Mouse (Mus musculus): Measurements from ENCODE around the gene E130114P18Rik. TPM values are rescaled to one million over a fixed set of nuclear protein-coding genes. Genes with fewer than 3 reads are reported as not detected.
A peak's percentile ranks its signal among the peaks of the same experiment; 100 is the strongest.

Gene E130114P18Rik
- polyA plus RNA-seq, 1 experiment from 2014 or later: 0.60 TPM

DNA sequence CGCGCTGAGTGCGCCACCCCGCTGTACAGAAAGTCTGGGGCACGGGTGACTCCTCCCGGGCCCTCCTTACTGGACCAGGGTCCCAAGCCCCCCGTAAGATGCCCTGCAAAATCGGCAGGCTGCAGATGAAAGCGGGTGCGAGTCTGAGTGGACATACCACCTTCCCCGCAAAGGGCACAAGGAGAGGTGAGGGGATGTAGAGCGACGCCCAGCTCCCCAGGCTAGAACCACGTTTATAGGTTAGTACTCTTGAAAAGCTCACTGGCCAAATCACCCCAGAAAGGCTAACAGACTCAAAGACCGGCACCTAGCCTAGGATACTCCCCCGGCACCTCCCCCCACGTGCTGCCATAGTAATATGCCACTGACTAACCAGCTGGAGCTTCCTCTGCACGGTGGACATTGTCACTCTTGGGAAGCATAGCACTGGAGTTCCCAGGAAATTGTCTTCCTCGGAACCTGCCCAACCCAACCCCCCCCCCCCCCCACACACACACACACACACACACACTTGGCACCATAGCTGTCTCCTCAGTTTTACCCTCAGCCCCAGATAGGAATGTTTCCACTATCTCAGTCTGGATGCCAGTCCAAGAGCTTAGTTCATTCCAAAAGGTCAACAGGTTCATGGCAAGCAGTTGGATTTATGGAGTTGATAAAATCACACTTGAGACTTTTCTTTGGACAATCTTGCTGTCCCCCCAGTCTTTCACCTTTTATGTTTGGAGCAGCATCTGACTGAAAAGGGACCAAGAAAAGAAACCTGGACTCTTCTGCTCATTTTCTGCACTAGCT, 31.6 kb downstream of the E130114P18Rik start:
- Histone ChIP-seq H3K36me3 (ENCODE audit: control insufficient read depth, insufficient read depth, low read length) (no peaks in the 10 kb centered on the region), H3K4me3 (ENCODE audit: low read depth, low read length) (peak overlapping the region; percentile 39), H3K4me1 (replicated peaks; ENCODE audit: control insufficient read depth, insufficient read depth, low read length) (0 out of 2 replicates have a peak, but pooled peaks cover 3% of the 10 kb centered on the region), H3K27me3 (replicated peaks; ENCODE audit: control insufficient read depth, insufficient read depth, low read length) (peaks cover 5% of the 10 kb centered on the region), H3K9me3 (ENCODE audit: control insufficient read depth, low read length) (no peaks in the 10 kb centered on the region), H3K9ac (ENCODE audit: low read depth, low read length) (no peak overlapping the region), H3K4me2 (peak overlapping the region; percentile 64), H3K27ac (ENCODE audit: low read depth, low read length) (no peak overlapping the region)
- no peak for DNase-seq (ENCODE audit: low spot score)
- ATAC-seq (replicated peaks; ENCODE audit: low FRiP score): peak; percentile 16; the same call in 1 of the 2 replicates
- WGBS: 6% methylated on average over 19 of the region's 19 CpGs

DNA sequence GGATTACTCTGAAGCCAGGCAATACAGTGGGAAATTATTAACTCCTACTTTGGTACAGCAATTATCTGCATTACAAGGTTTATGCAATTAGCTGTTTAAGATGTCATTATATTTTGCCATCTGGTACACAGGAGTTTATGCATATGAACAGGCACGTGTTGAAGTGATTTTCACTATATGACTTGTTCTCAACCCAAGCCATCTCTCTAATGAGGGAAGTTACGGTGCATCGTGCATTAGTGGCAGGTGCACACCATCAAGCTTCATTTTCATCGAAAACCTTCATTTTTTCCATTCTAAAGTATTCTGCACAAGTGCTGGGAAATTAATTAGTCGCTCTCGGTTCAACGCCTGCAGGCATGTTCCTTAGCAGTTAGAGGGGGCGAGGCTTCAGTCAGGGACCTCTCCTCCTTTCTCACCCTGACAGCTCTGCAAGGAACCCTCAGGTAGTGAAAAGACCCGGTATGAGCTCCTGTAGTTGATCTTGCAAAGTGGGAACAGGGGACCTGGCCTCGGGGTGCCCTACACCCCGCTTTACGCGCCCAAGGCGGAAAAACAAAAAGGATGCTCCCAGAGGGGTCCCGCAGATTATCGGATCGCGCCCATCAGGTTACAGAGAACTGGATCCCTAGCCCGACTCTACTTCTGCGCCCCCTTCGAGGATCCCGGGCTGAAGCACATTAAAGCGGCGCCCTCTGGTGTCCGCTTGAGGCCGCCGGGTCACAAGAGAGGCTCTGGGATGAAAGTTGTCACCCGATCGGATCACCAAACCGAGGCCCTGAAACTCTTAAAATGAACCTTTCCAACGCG, 32.4 kb downstream of the E130114P18Rik start:
- WGBS: 10% methylated on average over 32 of the region's 32 CpGs
- H3K4me2 ChIP-seq: peak overlapping the region; percentile 64
- no peak overlapping the region for H3K9ac ChIP-seq (ENCODE audit: low read depth, low read length)
- peak; percentile 64 for DNase-seq (ENCODE audit: low spot score)
- ATAC-seq (replicated peaks; ENCODE audit: low FRiP score): peak; percentile 62
- peak overlapping the region; percentile 39 for H3K4me3 ChIP-seq (ENCODE audit: low read depth, low read length)
- peaks cover 5% of the 10 kb centered on the region for H3K27me3 ChIP-seq (replicated peaks; ENCODE audit: control insufficient read depth, insufficient read depth, low read length)
- no peak overlapping the region for H3K27ac ChIP-seq (ENCODE audit: low read depth, low read length)
- 0 out of 2 replicates have a peak, but pooled peaks cover 3% of the 10 kb centered on the region for H3K4me1 ChIP-seq (replicated peaks; ENCODE audit: control insufficient read depth, insufficient read depth, low read length)
- H3K36me3 ChIP-seq (ENCODE audit: control insufficient read depth, insufficient read depth, low read length): no peaks in the 10 kb centered on the region
- H3K9me3 ChIP-seq (ENCODE audit: control insufficient read depth, low read length): no peaks in the 10 kb centered on the region

DNA sequence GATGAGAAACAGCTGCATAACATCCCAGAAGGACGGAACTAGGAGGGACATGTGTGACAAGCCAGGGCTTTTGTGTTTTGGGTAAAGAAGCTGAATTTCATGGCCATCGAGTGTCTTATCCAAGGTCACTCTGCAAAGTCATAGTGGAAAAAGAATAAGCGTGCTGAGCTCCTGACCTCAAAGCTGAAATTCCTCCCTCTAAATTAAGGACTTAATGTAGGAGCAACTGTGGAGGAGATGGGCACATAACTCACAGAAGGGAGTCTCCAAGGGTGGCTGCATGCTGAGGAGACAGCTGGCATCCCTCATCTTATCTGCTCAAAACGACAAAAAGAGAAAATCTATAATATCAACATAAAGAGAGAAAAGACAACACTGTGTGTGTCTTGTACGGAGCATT, 33.9 kb downstream of the E130114P18Rik start:
- H3K4me1 ChIP-seq (replicated peaks; ENCODE audit: control insufficient read depth, insufficient read depth, low read length): 0 out of 2 replicates have a peak, but pooled peaks cover 3% of the 10 kb centered on the region
- no peak overlapping the region for H3K4me2 ChIP-seq
- H3K9ac ChIP-seq (ENCODE audit: low read depth, low read length): no peak overlapping the region
- H3K36me3 ChIP-seq (ENCODE audit: control insufficient read depth, insufficient read depth, low read length): no peaks in the 10 kb centered on the region
- DNase-seq (ENCODE audit: low spot score) (no peak), ATAC-seq (replicated peaks; ENCODE audit: low FRiP score) (no peak)
- 64% methylated on average over 5 of the region's 5 CpGs for WGBS
- H3K4me3 ChIP-seq (ENCODE audit: low read depth, low read length): no peak overlapping the region
- H3K27me3 ChIP-seq (replicated peaks; ENCODE audit: control insufficient read depth, insufficient read depth, low read length): peaks cover 5% of the 10 kb centered on the region
- no peak overlapping the region for H3K27ac ChIP-seq (ENCODE audit: low read depth, low read length)
- H3K9me3 ChIP-seq (ENCODE audit: control insufficient read depth, low read length): no peaks in the 10 kb centered on the region

DNA sequence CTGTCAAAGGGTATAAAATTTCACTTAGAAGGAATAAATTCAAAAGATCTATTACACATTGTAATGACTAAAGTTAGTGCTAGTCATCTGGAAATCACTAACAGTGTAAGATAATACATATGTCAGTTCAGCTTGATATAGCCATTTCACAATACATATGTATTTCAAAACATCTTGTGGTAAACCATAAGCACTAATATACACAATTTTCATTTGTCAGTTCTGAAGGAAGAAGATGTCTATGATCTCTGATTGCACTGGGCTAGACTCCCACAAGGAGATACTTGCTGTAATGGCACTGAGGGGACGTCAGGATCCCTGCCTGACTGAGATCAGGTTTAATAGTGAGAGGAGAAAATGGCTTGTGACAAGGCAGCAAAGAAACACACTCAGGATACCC, 44.5 kb downstream of the E130114P18Rik start:
- Histone ChIP-seq H3K4me3 (ENCODE audit: low read depth, low read length) (no peak overlapping the region), H3K4me1 (replicated peaks; ENCODE audit: control insufficient read depth, insufficient read depth, low read length) (no peaks in the 10 kb centered on the region), H3K27ac (ENCODE audit: low read depth, low read length) (no peak overlapping the region), H3K9me3 (ENCODE audit: control insufficient read depth, low read length) (no peaks in the 10 kb centered on the region), H3K9ac (ENCODE audit: low read depth, low read length) (no peak overlapping the region), H3K27me3 (replicated peaks; ENCODE audit: control insufficient read depth, insufficient read depth, low read length) (no peaks in the 10 kb centered on the region), H3K36me3 (ENCODE audit: control insufficient read depth, insufficient read depth, low read length) (no peaks in the 10 kb centered on the region), H3K4me2 (no peak overlapping the region)
- DNase-seq (ENCODE audit: low spot score): no peak
- ATAC-seq (replicated peaks; ENCODE audit: low FRiP score): no peak
- 68% methylated on average over 1 of the region's 1 CpGs for WGBS

DNA sequence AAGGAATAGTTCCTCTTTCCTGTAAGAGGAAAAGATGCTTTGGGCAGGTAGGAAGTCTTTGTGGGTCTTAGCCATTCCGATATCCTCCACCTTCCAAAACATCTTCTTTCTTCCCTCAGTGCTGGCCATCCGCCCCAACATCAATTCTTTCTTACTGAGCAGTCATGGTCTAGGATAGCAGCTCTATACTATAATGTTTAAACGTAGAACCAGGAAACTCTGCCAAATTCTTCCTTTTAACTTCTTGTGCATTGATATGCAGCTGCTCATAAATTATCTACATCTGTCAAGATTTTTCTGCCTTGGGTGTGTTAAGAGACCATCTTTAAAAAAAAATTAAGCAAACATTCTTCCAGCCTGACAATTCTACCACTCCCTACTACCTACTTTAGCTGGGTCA, 47.5 kb downstream of the E130114P18Rik start:
- DNase-seq (ENCODE audit: low spot score) (no peak), ATAC-seq (replicated peaks; ENCODE audit: low FRiP score) (no peak)
- Histone ChIP-seq H3K36me3 (ENCODE audit: control insufficient read depth, insufficient read depth, low read length) (no peaks in the 10 kb centered on the region), H3K27ac (ENCODE audit: low read depth, low read length) (no peak overlapping the region), H3K4me2 (no peak overlapping the region), H3K9me3 (ENCODE audit: control insufficient read depth, low read length) (no peaks in the 10 kb centered on the region), H3K9ac (ENCODE audit: low read depth, low read length) (no peak overlapping the region), H3K27me3 (replicated peaks; ENCODE audit: control insufficient read depth, insufficient read depth, low read length) (no peaks in the 10 kb centered on the region), H3K4me3 (ENCODE audit: low read depth, low read length) (no peak overlapping the region), H3K4me1 (replicated peaks; ENCODE audit: control insufficient read depth, insufficient read depth, low read length) (no peaks in the 10 kb centered on the region)
- 76% methylated on average over 3 of the region's 3 CpGs for WGBS

DNA sequence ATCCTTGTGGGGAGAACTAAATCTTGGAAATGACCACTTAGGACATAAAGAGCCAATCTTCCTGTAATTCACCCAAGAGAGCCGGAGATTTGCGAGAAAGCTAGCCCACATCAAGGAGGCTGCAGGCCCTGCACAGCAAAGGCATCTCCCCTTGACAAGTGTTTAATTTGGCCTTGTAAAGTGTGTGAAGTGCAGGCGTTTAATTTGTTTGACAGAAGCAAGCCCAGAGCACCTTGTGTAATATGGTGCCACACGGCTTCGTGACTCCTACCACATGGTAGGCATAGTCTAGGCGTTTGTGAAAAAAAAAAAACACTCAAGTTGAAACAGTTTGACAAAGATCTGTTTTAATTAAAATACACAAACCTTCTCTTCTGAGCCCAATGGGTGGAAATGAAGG, 47.9 kb downstream of the E130114P18Rik start:
- no peaks in the 10 kb centered on the region for H3K4me1 ChIP-seq (replicated peaks; ENCODE audit: control insufficient read depth, insufficient read depth, low read length)
- no peaks in the 10 kb centered on the region for H3K36me3 ChIP-seq (ENCODE audit: control insufficient read depth, insufficient read depth, low read length)
- 81% methylated on average over 6 of the region's 6 CpGs for WGBS
- no peak overlapping the region for H3K27ac ChIP-seq (ENCODE audit: low read depth, low read length)
- H3K4me2 ChIP-seq: no peak overlapping the region
- ATAC-seq (replicated peaks; ENCODE audit: low FRiP score): no peak
- no peaks in the 10 kb centered on the region for H3K9me3 ChIP-seq (ENCODE audit: control insufficient read depth, low read length)
- DNase-seq (ENCODE audit: low spot score): no peak
- H3K9ac ChIP-seq (ENCODE audit: low read depth, low read length): no peak overlapping the region
- H3K27me3 ChIP-seq (replicated peaks; ENCODE audit: control insufficient read depth, insufficient read depth, low read length): no peaks in the 10 kb centered on the region
- H3K4me3 ChIP-seq (ENCODE audit: low read depth, low read length): no peak overlapping the region

DNA sequence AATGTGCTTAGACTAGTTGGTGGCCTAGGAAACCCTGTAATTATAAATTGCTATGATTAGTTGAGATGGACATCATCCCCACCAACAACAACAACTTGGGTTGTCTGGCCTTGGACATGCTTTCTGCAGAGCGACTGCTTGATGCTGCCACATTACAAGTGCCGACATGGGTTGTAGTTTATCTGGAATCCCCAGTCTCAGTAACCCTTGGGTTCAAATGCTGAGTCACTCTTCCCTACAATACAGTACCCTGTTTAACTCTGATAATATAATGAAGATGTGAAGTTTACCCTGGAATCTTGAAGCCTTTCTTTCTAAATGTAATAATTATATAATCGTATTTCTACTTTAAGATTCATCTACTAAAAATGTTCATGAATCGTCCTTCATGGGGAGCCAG, 49.4 kb downstream of the E130114P18Rik start:
- Histone ChIP-seq H3K9me3 (ENCODE audit: control insufficient read depth, low read length) (no peaks in the 10 kb centered on the region), H3K4me2 (no peak overlapping the region), H3K9ac (ENCODE audit: low read depth, low read length) (no peak overlapping the region), H3K4me1 (replicated peaks; ENCODE audit: control insufficient read depth, insufficient read depth, low read length) (no peaks in the 10 kb centered on the region), H3K27me3 (replicated peaks; ENCODE audit: control insufficient read depth, insufficient read depth, low read length) (no peaks in the 10 kb centered on the region), H3K36me3 (ENCODE audit: control insufficient read depth, insufficient read depth, low read length) (no peaks in the 10 kb centered on the region), H3K4me3 (ENCODE audit: low read depth, low read length) (no peak overlapping the region), H3K27ac (ENCODE audit: low read depth, low read length) (no peak overlapping the region)
- ATAC-seq (replicated peaks; ENCODE audit: low FRiP score) (peak; percentile 73; the same call in 1 of the 2 replicates), DNase-seq (ENCODE audit: low spot score) (no peak)
- WGBS: 78% methylated on average over 4 of the region's 4 CpGs

DNA sequence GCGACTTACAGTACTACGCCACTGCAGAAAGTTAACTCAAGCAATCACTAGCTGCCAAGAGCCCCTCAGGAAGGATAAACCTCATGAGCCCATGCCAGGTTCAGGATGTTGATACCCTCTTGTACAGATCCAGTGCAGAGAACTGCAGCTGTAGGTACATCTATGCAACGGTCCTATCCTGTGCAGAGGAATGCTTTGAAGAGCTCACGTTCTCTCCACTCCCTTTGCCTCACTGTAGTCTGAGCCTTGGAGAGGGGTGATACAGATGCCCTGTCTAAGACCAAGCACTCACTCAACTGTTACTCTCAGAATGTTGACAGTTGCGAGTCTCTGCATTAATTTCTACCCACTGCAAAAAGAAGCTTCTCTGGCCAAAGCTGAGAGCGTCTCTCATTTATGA, 54.5 kb downstream of the E130114P18Rik start:
- H3K27me3 ChIP-seq (replicated peaks; ENCODE audit: control insufficient read depth, insufficient read depth, low read length): no peaks in the 10 kb centered on the region
- no peaks in the 10 kb centered on the region for H3K36me3 ChIP-seq (ENCODE audit: control insufficient read depth, insufficient read depth, low read length)
- no peaks in the 10 kb centered on the region for H3K9me3 ChIP-seq (ENCODE audit: control insufficient read depth, low read length)
- no peak overlapping the region for H3K4me3 ChIP-seq (ENCODE audit: low read depth, low read length)
- no peak for DNase-seq (ENCODE audit: low spot score)
- WGBS: 85% methylated on average over 6 of the region's 6 CpGs
- H3K9ac ChIP-seq (ENCODE audit: low read depth, low read length): no peak overlapping the region
- H3K4me2 ChIP-seq: no peak overlapping the region
- no peak for ATAC-seq (replicated peaks; ENCODE audit: low FRiP score)
- H3K27ac ChIP-seq (ENCODE audit: low read depth, low read length): no peak overlapping the region
- H3K4me1 ChIP-seq (replicated peaks; ENCODE audit: control insufficient read depth, insufficient read depth, low read length): no peaks in the 10 kb centered on the region
